Mouse (Mus musculus) heart, adult 11 months (tissue): ENCODE data around the gene Adssl1.

Experiments
- DNase-seq: peaks from one replicate; pipeline ENCODE4 v3.0.0; 2022

Gene Adssl1

DNA sequence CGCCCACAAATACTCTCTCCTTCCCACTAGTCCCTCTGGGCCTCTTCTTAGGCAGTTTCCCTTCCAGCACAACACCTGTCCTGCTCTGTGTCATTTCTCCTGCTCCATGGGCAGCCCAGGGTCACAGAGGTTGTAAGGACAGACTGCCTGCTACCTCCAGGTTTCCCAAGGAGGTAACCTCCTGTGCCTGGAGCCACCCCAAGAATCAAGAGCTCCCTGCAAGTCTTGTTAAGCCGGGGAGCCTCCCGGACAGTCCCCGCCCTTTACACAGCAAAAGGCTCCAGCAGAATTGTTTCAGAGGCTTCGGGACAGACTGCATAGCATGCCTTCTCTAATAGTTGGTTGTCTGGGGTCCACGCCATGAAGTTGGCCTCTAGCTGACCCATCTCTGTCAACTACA lies 6.6 kb downstream of the Adssl1 start:
- DNase-seq, result no peak

DNA sequence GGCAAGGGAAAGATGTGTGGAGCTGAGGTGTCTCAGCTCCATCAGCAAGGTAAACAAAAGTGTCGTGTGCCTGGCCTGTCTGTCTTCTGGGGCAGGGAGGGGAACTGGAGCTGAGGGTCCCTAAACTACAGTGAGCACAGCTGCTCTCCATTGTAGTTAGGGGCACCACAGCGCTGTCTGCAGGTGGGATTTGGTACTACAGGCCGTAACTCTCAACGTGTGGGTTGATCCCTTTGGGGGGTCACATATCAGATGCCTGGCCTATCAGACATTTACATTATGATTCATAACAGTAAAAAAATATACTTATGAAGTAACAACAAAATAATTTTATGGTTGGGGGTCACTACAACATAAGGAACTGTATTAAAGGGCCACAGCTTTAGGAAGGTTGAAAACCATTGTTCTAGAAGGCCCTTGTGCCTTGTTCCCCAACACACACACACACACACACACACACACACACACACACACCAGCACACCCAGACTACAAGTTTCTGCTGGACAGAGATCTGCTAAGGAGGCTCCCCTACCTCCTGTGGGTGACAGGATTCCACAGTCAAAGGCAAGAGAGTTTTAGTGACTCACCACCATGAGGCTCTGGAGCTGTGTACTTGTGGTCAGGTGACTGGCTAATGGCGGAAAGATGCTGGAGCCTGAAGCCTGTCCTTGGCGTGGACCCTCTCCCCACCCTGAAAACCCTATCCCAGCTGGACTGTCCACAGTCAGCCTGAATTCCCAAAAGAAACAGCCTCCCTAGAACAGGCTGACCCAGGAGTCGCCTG lies 7.4 kb downstream of the Adssl1 start:
- DNase-seq, result no peak

DNA sequence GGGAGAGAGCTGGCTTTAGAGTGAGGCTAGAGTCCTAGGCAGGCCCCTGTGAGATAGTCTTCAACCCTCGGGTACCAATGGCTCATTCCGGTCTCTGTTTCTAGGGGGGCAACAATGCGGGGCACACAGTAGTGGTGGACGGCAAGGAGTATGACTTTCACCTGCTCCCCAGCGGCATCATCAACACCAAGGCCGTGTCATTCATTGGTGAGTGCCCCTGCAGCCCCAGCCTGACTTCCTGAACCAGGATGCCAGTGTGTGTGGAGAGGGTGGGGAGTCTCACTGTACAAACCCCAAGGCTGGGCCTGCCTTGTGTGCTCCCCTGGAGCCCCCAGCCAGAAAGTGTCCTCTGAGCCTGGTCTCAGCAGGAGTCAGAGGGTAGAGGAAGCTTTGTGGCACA lies 8.4 kb downstream of the Adssl1 start:
- no peak for DNase-seq

DNA sequence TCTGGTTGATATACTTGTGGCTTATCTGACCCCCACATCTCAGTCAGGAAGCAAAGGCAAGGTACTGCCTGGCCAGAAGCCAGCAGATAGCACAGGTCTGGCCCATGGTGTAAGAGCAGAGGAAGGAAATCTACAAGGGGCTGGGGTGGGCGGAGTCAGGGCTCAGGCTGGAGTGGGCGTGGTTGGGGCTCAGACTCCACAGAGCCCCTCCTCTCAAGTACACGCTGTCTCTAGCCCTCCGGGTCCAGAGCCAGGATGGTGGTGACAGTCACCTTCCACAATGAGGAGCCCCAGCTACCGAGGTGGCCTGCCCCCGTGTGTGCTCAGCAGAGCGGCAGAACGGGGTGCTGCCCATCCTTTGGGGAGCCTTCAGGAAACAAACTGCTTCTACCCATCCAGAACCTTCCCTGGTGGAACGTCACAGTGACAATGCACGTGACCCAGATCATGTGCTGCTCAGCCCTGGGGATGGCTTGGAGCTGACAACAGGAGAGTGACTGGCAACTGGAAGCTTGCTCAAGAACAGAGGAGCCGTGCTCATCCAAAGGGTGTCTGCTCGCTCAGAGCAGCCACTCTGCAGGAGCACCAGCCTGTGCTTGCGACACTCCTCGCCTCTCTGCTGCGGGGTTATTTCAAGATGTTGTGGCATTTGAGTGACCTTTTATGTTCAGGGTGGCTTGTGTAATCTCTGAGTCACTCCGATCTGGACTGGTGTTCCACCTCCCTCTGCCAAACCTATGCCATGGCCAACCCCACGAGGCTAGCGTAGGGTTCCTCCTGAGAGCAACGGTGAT lies 9.3 kb downstream of the Adssl1 start:
- peak; percentile 98 for DNase-seq

DNA sequence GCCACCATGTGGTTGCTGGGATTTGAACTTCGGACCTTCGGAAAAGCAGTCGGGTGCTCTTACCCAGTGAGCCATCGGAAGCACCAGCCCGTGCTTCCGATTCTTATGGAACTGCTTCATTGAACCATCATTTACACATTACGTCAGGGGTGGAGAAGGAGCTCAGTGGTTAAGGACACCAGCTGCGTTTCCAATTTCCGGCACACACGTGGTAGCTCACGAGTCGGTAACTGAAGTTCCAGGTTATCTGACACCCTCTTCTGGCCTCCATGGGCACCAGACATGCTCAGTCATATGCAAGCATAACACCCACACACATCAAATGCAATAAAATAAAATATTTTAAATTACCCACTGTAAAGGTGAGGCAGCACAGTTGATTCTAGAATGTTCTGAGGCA lies 10.2 kb downstream of the Adssl1 start:
- no peak for DNase-seq

DNA sequence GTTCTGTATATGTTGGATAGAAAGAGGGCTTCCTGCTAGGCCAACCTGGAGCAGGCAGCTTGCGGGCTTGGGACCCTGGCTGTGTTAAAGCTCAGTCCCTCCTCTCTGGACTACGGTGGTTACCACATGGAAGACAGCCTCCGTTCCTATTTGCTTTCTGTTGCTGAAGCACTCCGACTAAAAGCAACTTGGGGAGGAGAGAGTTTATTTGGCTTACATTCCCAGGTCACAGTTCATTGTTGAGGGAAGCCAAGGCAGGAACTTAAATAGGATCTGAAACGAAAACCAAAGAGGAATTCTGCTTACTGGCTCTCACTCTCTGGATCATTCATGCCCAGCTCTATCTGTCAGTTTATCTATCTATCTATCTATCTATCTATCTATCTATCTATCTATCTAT lies 11.0 kb downstream of the Adssl1 start:
- no peak for DNase-seq

DNA sequence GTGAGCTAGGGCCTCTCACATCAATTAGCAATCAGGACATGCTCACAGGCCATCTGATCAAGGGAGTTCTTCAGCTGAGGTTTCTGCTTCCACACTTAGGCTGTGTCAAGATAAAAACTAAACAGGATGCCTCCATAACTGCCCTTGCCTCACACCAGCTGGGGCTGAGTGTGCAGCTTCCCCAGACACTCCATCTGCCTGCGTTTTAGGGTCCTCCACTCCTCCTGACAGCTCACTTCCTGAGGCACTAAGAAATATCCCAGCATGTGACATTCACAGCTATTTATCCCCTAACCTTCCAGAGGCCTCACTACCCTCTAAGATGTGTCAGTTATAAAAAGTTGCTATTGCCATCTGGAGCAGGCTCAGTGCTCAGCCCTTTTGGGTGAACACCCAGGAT lies 11.6 kb downstream of the Adssl1 start:
- no peak for DNase-seq

DNA sequence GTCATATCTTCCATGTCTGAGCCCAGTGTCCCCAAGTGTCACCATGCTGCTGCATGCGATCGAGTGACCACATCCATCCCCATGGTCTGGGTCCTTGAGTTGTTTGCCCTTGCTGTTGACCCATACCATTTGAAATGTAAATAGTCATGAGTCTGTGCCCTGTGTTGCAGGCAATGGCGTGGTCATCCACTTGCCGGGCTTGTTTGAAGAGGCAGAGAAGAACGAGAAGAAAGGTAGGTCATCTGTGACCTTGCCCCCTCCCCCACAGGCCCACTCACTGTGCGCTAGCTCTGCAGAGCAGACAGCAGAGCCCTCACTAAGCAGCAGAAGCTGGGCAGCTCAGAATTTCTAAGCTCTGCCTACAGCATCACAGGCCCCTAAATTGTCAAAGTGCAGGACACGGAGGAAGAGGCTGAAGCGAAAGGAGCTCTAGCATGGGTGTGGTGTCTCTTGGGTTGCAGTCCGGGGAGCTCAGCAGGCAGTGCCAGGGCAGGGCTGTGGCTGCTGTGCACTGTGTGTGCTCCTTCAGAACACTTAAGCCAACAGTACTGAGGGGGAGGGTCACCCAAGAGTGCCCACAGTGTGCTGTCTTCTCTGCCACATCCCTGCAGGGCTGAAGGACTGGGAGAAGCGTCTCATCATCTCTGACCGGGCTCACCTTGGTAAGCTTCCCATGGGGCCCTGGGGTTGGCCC lies 12.4 kb downstream of the Adssl1 start:
- DNase-seq, result no peak

GRCm38 (mm10) chr12:112632907-112633306 lies 13.1 kb downstream of the Adssl1 start:
- peak; percentile 97 for DNase-seq

GRCm38 (mm10) chr12:112633686-112634085 lies 13.8 kb downstream of the Adssl1 start:
- no peak for DNase-seq

- no peak for DNase-seq
Observed at GRCm38 (mm10) chr12:112639526-112639925, 19.7 kb downstream of the Adssl1 start.

- no peak for DNase-seq
Observed at GRCm38 (mm10) chr12:112643126-112643525, 23.3 kb downstream of the Adssl1 start.

GRCm38 (mm10) chr12:112644180-112644854 lies 24.5 kb downstream of the Adssl1 start, which contains the start of gene Siva1:
Gene Siva1, plus strand, starts transcription at chr12:112644679.
- peak; percentile 100 for DNase-seq

DNA sequence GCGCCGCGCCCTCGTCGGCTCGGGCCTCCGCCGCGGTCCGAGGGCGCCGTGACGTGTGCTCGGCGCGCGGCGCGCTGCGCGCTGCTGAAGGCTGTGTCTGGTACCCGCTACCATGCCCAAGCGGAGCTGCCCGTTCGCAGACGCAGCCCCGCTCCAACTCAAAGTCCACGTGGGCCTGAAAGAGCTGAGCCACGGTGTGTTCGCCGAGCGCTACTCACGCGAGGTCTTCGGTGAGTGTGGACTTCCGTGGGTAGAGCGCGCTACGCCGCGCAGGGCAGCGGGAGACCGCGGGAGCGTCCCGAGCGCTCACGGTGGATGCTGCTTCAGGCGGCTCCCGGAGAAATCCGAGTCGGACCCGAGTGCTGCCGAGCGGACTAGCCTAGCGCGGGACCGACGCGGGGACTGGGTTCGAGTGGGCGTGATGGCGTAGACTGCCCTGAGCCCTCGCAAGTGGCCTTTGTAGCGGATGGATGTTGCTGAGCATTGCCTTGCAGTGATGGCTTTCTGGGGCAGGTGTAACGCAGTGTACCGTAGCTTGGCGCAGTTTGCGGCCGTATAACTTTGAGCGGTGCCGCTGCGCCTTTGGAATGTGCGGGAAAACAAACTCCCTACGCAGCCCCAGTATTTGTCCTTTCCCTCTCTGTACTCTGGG lies 25.1 kb downstream of the Adssl1 start:
- no peak for DNase-seq

DNA sequence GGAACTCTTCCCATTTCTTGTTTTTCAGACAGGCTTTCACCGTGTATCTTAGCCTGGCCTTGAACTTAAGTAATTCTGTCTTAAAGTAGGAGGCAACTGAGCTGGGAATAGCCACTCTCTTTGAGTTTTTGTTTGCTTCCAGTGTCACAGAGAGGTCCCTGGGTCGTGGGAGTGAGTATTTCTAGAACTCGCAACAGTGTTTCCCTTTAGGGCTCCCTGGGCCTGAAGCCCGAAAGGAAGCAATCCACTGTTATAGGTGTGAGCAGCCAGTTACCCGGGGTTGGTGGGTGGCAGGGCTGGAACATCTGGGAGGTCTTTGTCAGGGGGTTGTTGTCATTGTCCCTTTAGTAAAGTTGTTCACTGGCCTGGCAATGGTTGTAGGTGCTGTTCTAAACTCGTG lies 26.3 kb downstream of the Adssl1 start:
- DNase-seq, result no peak

- DNase-seq, result no peak
Observed at GRCm38 (mm10) chr12:112648081-112648480, 28.2 kb downstream of the Adssl1 start.

DNA sequence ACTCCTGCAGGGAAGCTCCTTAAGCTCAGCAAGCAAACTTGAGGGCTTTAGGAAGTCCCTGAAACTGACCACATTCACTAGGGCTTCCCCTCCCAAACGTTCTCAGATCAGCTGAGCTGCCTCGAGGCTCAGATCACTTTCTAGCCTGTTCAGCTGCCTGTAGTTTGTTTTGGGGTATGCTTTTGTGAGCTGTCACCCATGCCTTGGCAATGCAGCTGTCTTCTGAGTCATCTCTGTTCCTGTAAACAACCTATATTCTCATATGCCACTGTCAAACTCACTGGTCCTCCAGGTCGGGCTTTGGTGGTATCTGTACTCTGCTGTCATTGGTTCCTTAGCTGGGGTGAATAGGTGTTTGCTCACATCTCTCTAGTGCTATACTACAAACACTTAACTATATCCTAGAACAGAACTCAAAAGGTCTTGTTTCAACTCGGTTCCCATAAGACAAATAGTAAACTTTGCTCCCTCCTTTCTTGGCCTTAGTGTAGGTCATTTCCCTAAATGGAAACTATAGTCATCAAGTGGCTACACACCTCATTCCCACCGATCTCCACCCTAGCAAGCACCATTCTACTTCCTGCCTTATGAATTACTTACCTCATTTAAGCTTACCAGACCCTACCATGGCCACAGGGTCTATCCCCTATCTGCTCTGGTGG lies 32.1 kb downstream of the Adssl1 start:
- DNase-seq, result no peak

- peak; percentile 97 for DNase-seq
Observed at GRCm38 (mm10) chr12:112653157-112653824, 33.4 kb downstream of the Adssl1 start.

- DNase-seq, result no peak
Observed at GRCm38 (mm10) chr12:112654076-112654475, 34.2 kb downstream of the Adssl1 start.

- DNase-seq, result no peak
Observed at GRCm38 (mm10) chr12:112658619-112659018, 38.8 kb downstream of the Adssl1 start.

DNA sequence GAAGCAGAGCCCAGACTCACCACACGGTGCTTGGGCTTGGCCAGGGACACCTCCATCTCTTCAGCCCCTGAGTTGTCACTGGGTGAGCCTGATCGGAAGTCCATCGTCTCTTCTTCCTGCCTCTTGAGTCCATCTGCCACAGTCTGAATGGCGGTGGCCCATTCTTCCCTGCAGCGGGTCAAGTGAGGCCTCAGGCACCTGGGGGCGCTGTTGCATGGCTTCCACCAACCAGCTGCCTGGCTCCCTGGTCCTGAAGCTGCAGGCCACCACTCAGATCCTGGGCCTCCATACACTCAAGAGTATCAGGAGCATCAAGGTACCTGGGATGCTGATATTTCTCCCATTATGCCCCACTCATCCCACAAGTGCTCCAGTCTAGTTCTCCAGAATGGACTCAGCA lies 39.3 kb downstream of the Adssl1 start:
- peak; percentile 94 for DNase-seq
